Mouse (Mus musculus) stomach, embryonic 14.5 days (tissue): ENCODE measurements around the gene Wwc1. TPM values are rescaled to one million over a fixed set of nuclear protein-coding genes. Genes with fewer than 3 reads are reported as not detected.
A peak's percentile ranks its signal among the peaks of the same experiment; 100 is the strongest.

Experiments used
- ATAC-seq: fragments of 200-750 bp; cut with Nextera tagmentation; 2 replicates; pipeline ENCODE4 v1.8.0; 2017; ENCODE audit warnings: low read depth, moderate TSS enrichment; ENCODE audit not compliant: insufficient number of reproducible peaks, insufficient read depth, low FRiP score
- H3K27ac ChIP-seq: fragments of 300-500 bp; sonication (generic); 2 replicates; pipeline ENCODE4 v1.5.1; 2014; ENCODE audit warnings: mild to moderate bottlenecking, low read length, moderate library complexity, mixed read lengths
- H3K27me3 ChIP-seq: fragments of 300-500 bp; sonication (generic); 2 replicates; pipeline ENCODE4 v1.6.1; 2014; ENCODE audit warnings: low read length, control low read depth, mixed read lengths; ENCODE audit not compliant: control insufficient read depth, insufficient read depth
- H3K36me3 ChIP-seq: fragments of 300-500 bp; sonication (generic); 2 replicates; pipeline ENCODE4 v1.6.1; 2014; ENCODE audit warnings: mild to moderate bottlenecking, control low read depth, low read length, moderate library complexity, mixed read lengths; ENCODE audit not compliant: control insufficient read depth, insufficient read depth
- H3K4me1 ChIP-seq: fragments of 300-500 bp; sonication (generic); 2 replicates; pipeline ENCODE4 v1.6.1; 2014; ENCODE audit warnings: low read length, control low read depth, mixed read lengths; ENCODE audit not compliant: control insufficient read depth, insufficient read depth
- H3K4me2 ChIP-seq: fragments of 300-500 bp; sonication (generic); replicated peaks from 2 replicates; pipeline ENCODE4 v1.6.1; 2014; ENCODE audit warnings: low read depth, low read length, control low read depth
- H3K4me3 ChIP-seq: fragments of 300-500 bp; sonication (generic); 2 replicates; pipeline ENCODE4 v1.5.1; 2014; ENCODE audit warnings: low read depth, low read length, control low read depth
- H3K9ac ChIP-seq: fragments of 300-500 bp; sonication (generic); replicated peaks from 2 replicates; pipeline ENCODE4 v1.6.1; 2014; ENCODE audit warnings: low read depth, mild to moderate bottlenecking, control low read depth, low read length, moderate library complexity, mixed read lengths
- H3K9me3 ChIP-seq: fragments of 300-500 bp; sonication (generic); 2 replicates; pipeline ENCODE4 v1.6.1; 2016; ENCODE audit warnings: low read depth, low read length, control low read depth; ENCODE audit not compliant: control insufficient read depth
- WGBS: fragments of 180-500 bp; shearing (Covaris S2); extraction: QIAGEN DNeasy Blood & Tissue Kit; methylation state at CpG from one replicate; pipeline ENCODE4 v1.1.7; 2014; 5-methylcytosine and 5-hydroxymethylcytosine counted together
- polyA plus RNA-seq: library from polyadenylated mRNA; unstranded; fragments of >200 nt; fragmentation: Nextera tagmentation; extraction: Ambion mirVana; gene quantifications from 2 replicates; pipeline ENCODE4 v1.2.1, GENCODE M21; 2014

The Wwc1 gene
- polyA plus RNA-seq, 1 experiment from 2014 or later: 6.8 TPM

GRCm38 (mm10) chr11:35998048-35998447 is 17.7 kb upstream of the Wwc1 start:
- 79% methylated on average over 12 of the region's 12 CpGs for WGBS
- Histone ChIP-seq H3K9ac (no peak overlapping the region), H3K27ac (no peak overlapping the region), H3K9me3 (no peaks in the 10 kb centered on the region), H3K4me3 (no peak overlapping the region), H3K4me1 (no peaks in the 10 kb centered on the region), H3K36me3 (no peaks in the 10 kb centered on the region), H3K4me2 (no peak overlapping the region), H3K27me3 (no peaks in the 10 kb centered on the region)
- ATAC-seq: no peak

GRCm38 (mm10) chr11:35995310-35995709 is 15.0 kb upstream of the Wwc1 start:
- Histone ChIP-seq H3K9ac (no peak overlapping the region), H3K27me3 (no peaks in the 10 kb centered on the region), H3K4me1 (no peaks in the 10 kb centered on the region), H3K27ac (no peak overlapping the region), H3K9me3 (no peaks in the 10 kb centered on the region), H3K36me3 (no peaks in the 10 kb centered on the region), H3K4me3 (no peak overlapping the region), H3K4me2 (no peak overlapping the region)
- no peak for ATAC-seq

GRCm38 (mm10) chr11:35991846-35992245 is 11.5 kb upstream of the Wwc1 start:
- ATAC-seq: no peak
- Histone ChIP-seq H3K36me3 (no peaks in the 10 kb centered on the region), H3K4me2 (no peak overlapping the region), H3K27me3 (no peaks in the 10 kb centered on the region), H3K9ac (no peak overlapping the region), H3K27ac (no peak overlapping the region), H3K4me1 (no peaks in the 10 kb centered on the region), H3K9me3 (no peaks in the 10 kb centered on the region), H3K4me3 (no peak overlapping the region)
- WGBS: 72% methylated on average over 2 of the region's 2 CpGs

GRCm38 (mm10) chr11:35989967-35990366 is 9.6 kb upstream of the Wwc1 start:
- H3K36me3 ChIP-seq: no peaks in the 10 kb centered on the region
- 73% methylated on average over 4 of the region's 4 CpGs for WGBS
- H3K9ac ChIP-seq: no peak overlapping the region
- no peak for ATAC-seq
- H3K4me2 ChIP-seq: no peak overlapping the region
- no peak overlapping the region for H3K4me3 ChIP-seq
- no peak overlapping the region for H3K27ac ChIP-seq
- no peaks in the 10 kb centered on the region for H3K9me3 ChIP-seq
- H3K27me3 ChIP-seq: no peaks in the 10 kb centered on the region
- H3K4me1 ChIP-seq: no peaks in the 10 kb centered on the region

- 2% methylated on average over 19 of the region's 19 CpGs for WGBS
- Histone ChIP-seq H3K9ac (no peak overlapping the region), H3K4me1 (no peaks in the 10 kb centered on the region), H3K9me3 (no peaks in the 10 kb centered on the region), H3K4me3 (peak overlapping the region; percentile 14; the same call in 1 of the 2 replicates), H3K36me3 (no peaks in the 10 kb centered on the region), H3K27me3 (no peaks in the 10 kb centered on the region), H3K4me2 (peak overlapping the region; percentile 43), H3K27ac (no peak overlapping the region)
- peak; percentile 83 for ATAC-seq
Observed at GRCm38 (mm10) chr11:35985841-35986393, 5.6 kb upstream of the Wwc1 start.

- H3K36me3 ChIP-seq: no peaks in the 10 kb centered on the region
- WGBS: 81% methylated on average over 3 of the region's 3 CpGs
- H3K4me2 ChIP-seq: no peak overlapping the region
- no peaks in the 10 kb centered on the region for H3K9me3 ChIP-seq
- no peak overlapping the region for H3K9ac ChIP-seq
- no peak overlapping the region for H3K27ac ChIP-seq
- no peak overlapping the region for H3K4me3 ChIP-seq
- no peak for ATAC-seq
- no peaks in the 10 kb centered on the region for H3K27me3 ChIP-seq
- peaks cover 4% of the 10 kb centered on the region; the same call in 1 of the 2 replicates for H3K4me1 ChIP-seq
Observed at GRCm38 (mm10) chr11:35982734-35983133, 2.4 kb upstream of the Wwc1 start.

GRCm38 (mm10) chr11:35979733-35980410 is 455 bp downstream of the Wwc1 start:
- peak; percentile 49 for ATAC-seq
- peak overlapping the region; percentile 33; the same call in 1 of the 2 replicates for H3K27ac ChIP-seq
- 2% methylated on average over 43 of the region's 66 CpGs for WGBS

GRCm38 (mm10) chr11:35979266-35979732 is 1.0 kb downstream of the Wwc1 start:
- H3K27ac ChIP-seq: peak overlapping the region; percentile 30; the same call in 1 of the 2 replicates
- peak overlapping the region; percentile 89 for H3K4me2 ChIP-seq
- H3K4me1 ChIP-seq: peaks cover 4% of the 10 kb centered on the region; the same call in 1 of the 2 replicates
- ATAC-seq: no peak
- H3K27me3 ChIP-seq: no peaks in the 10 kb centered on the region
- no peaks in the 10 kb centered on the region for H3K36me3 ChIP-seq
- peak overlapping the region; percentile 71 for H3K9ac ChIP-seq
- H3K9me3 ChIP-seq: no peaks in the 10 kb centered on the region
- H3K4me3 ChIP-seq: peak overlapping the region; percentile 63
- WGBS: 2% methylated on average over 11 of the region's 12 CpGs

More at GRCm38 (mm10) chr11:35979733-35980410, 455 bp downstream of the Wwc1 start:
- Histone ChIP-seq H3K4me2 (peak overlapping the region; percentile 89), H3K9ac (peak overlapping the region; percentile 71), H3K4me1 (peaks cover 4% of the 10 kb centered on the region; the same call in 1 of the 2 replicates), H3K27me3 (no peaks in the 10 kb centered on the region), H3K9me3 (no peaks in the 10 kb centered on the region), H3K36me3 (no peaks in the 10 kb centered on the region), H3K4me3 (peak overlapping the region; percentile 63)
